16 mouse cellular contexts compared by ENCODE assay signal in genomic region chr5:34730255-34730654, GRCm38 (mm10).
"Had no signal": no experiment of that assay in that cellular context is flagged by ENCODE, and none has a peak within 500 bp of the region (broad histone marks: within the 10 kb centered on the region; RNA-seq: fewer than 3 reads in every experiment).

No protein-coding gene starts in this region.

- ATAC-seq: intestine, embryonic 16.5 days; lung, postnatal 0 days; midbrain, embryonic 16.5 days had no signal

- H3K36me3 ChIP-seq: kidney, embryonic 15.5 days; limb, embryonic 10.5 days; neural tube, embryonic 13.5 days had no signal

- H3K4me1 ChIP-seq: kidney, embryonic 15.5 days; limb, embryonic 10.5 days; neural tube, embryonic 13.5 days had no signal

- H3K4me2 ChIP-seq: kidney, embryonic 15.5 days; midbrain, embryonic 11.5 days; neural tube, embryonic 13.5 days had no signal

- H3K9ac ChIP-seq: kidney, embryonic 15.5 days; neural tube, embryonic 13.5 days had no signal

- H3K27me3 ChIP-seq: kidney, embryonic 15.5 days; neural tube, embryonic 13.5 days had no signal

- DNase-seq: kidney, adult 2 months; kidney, postnatal 14 days; layer of hippocampus, adult 9-11 months; layer of hippocampus, postnatal 36 days; lung, adult 2 months; lung, postnatal 36 days; retina, postnatal 1 day; right cerebral cortex, postnatal 14 days; thymus, postnatal 36 days had no signal

- H3K27ac ChIP-seq: kidney, embryonic 15.5 days; limb, embryonic 10.5 days; neural tube, embryonic 13.5 days had no signal

- H3K4me3 ChIP-seq: kidney, embryonic 15.5 days; limb, embryonic 10.5 days; neural tube, embryonic 13.5 days had no signal

- H3K9me3 ChIP-seq: kidney, embryonic 15.5 days; limb, embryonic 10.5 days; neural tube, embryonic 13.5 days had no signal
